Mouse (Mus musculus) spleen, adult 2 months (tissue): Measurements from ENCODE around the gene Tiam1. TPM values are rescaled to one million over a fixed set of nuclear protein-coding genes. Genes with fewer than 3 reads are reported as not detected.

ENCODE experiments used
- DNase-seq, 2 experiments: peaks; one replicate each; pipeline versions ENCODE4 v3.0.0 to v3.0.0-alpha.2; 2012 to 2021; ENCODE audit warnings: low spot score in 2 of 2, low read depth in 1 of 2
- H3K27ac ChIP-seq: fragments of 200-500 bp; 2 replicates; pipeline ENCODE4 v1.5.1; 2012; ENCODE audit warnings: low read length, inconsistent platforms; ENCODE audit not compliant: insufficient read depth
- H3K27me3 ChIP-seq: fragments of 200-500 bp; 2 replicates; pipeline ENCODE4 v1.6.1; 2012; ENCODE audit warnings: mild to moderate bottlenecking, moderate library complexity, low read length, inconsistent platforms; ENCODE audit not compliant: control insufficient read depth, insufficient read depth
- H3K36me3 ChIP-seq: fragments of 200-500 bp; 2 replicates; pipeline ENCODE4 v1.6.1; 2012; ENCODE audit warnings: mild to moderate bottlenecking, low read length, inconsistent platforms; ENCODE audit not compliant: control insufficient read depth, insufficient read depth
- H3K4me1 ChIP-seq: fragments of 200-500 bp; 2 replicates; pipeline ENCODE4 v1.6.1; 2011; ENCODE audit warnings: inconsistent platforms; ENCODE audit not compliant: control insufficient read depth, insufficient read depth, insufficient read length
- H3K4me3 ChIP-seq: fragments of 200-500 bp; 2 replicates; pipeline ENCODE4 v1.5.1; 2011; ENCODE audit warnings: mild to moderate bottlenecking, inconsistent platforms; ENCODE audit not compliant: insufficient read depth, insufficient read length; ENCODE audit errors: extremely low read depth
- CTCF ChIP-seq: fragments of 200-500 bp; IDR thresholded peaks from 2 replicates; pipeline ENCODE4 v1.5.1; 2011; ENCODE audit warnings: mild to moderate bottlenecking, inconsistent platforms; ENCODE audit not compliant: insufficient read depth, insufficient read length, insufficient replicate concordance; ENCODE audit errors: extremely low read depth
- POLR2A ChIP-seq: fragments of 200-500 bp; IDR thresholded peaks from 2 replicates; pipeline ENCODE4 v1.6.1; 2011; ENCODE audit warnings: low read depth, low read length, inconsistent platforms
- WGBS: fragments of 180-500 bp; shearing (Covaris S2); methylation state at CpG from one replicate; pipeline ENCODE4 v1.1.7; 2018; 5-methylcytosine and 5-hydroxymethylcytosine counted together
- polyA plus RNA-seq: library from polyadenylated mRNA; depleted of rRNA; stranded (reverse); fragments of >200 nt; gene quantifications from 2 replicates; pipeline ENCODE4 v1.2.3, GENCODE M21; 2012

Tiam1 gene
- polyA plus RNA-seq, 1 experiment: 4.3 TPM

GRCm38 (mm10) chr16:89777450-89777849, 366.1 kb downstream of the Tiam1 start:
- no peaks in the 10 kb centered on the region for H3K27me3 ChIP-seq
- TF ChIP-seq CTCF (no peak), POLR2A (no peak)
- no peaks in the 10 kb centered on the region for H3K36me3 ChIP-seq
- no peak overlapping the region for H3K4me3 ChIP-seq
- H3K4me1 ChIP-seq: no peaks in the 10 kb centered on the region; the same call in 1 of the 2 replicates
- 90% methylated on average over 2 of the region's 2 CpGs for WGBS
- H3K27ac ChIP-seq: no peak overlapping the region
- DNase-seq: no peak

- DNase-seq: no peak
- TF ChIP-seq CTCF (no peak), POLR2A (no peak)
- H3K4me3 ChIP-seq: no peak overlapping the region
- no peaks in the 10 kb centered on the region for H3K27me3 ChIP-seq
- H3K36me3 ChIP-seq: no peaks in the 10 kb centered on the region
- no peaks in the 10 kb centered on the region; the same call in 1 of the 2 replicates for H3K4me1 ChIP-seq
- WGBS: 38% methylated on average over 10 of the region's 10 CpGs
- no peak overlapping the region for H3K27ac ChIP-seq
Observed at GRCm38 (mm10) chr16:89774553-89774913, 369.0 kb downstream of the Tiam1 start.

- peak; percentile 21 to 70 for DNase-seq
- Histone ChIP-seq H3K4me3 (peak overlapping the region; percentile 24; the same call in 1 of the 2 replicates), H3K27ac (no peak overlapping the region), H3K4me1 (no peaks in the 10 kb centered on the region; the same call in 1 of the 2 replicates), H3K27me3 (no peaks in the 10 kb centered on the region), H3K36me3 (no peaks in the 10 kb centered on the region)
- TF ChIP-seq CTCF: peak; percentile 89
- TF ChIP-seq POLR2A: no peak
- 13% methylated on average over 30 of the region's 30 CpGs for WGBS
Observed at GRCm38 (mm10) chr16:89773657-89774552, 369.7 kb downstream of the Tiam1 start.

GRCm38 (mm10) chr16:89765919-89766318, 377.6 kb downstream of the Tiam1 start:
- H3K27ac ChIP-seq: no peak overlapping the region
- WGBS: 83% methylated on average over 11 of the region's 11 CpGs
- no peak for DNase-seq
- H3K27me3 ChIP-seq: no peaks in the 10 kb centered on the region
- no peaks in the 10 kb centered on the region for H3K4me1 ChIP-seq
- no peak overlapping the region for H3K4me3 ChIP-seq
- no peak for TF ChIP-seq POLR2A
- TF ChIP-seq CTCF: no peak
- no peaks in the 10 kb centered on the region for H3K36me3 ChIP-seq

- Histone ChIP-seq H3K4me1 (no peaks in the 10 kb centered on the region), H3K27ac (no peak overlapping the region), H3K36me3 (no peaks in the 10 kb centered on the region), H3K27me3 (no peaks in the 10 kb centered on the region), H3K4me3 (no peak overlapping the region)
- 13% methylated on average over 8 of the region's 8 CpGs for whole genome bisulfite sequencing
- DNase-seq: no peak
- no peak for TF ChIP-seq POLR2A
- TF ChIP-seq CTCF: no peak
Observed at GRCm38 (mm10) chr16:89765470-89765869, 378.1 kb downstream of the Tiam1 start.

- WGBS: 35% methylated on average over 2 of the region's 2 CpGs
- H3K27ac ChIP-seq: no peak overlapping the region
- TF ChIP-seq POLR2A: no peak
- TF ChIP-seq CTCF: no peak
- H3K36me3 ChIP-seq: no peaks in the 10 kb centered on the region
- H3K4me1 ChIP-seq: no peaks in the 10 kb centered on the region
- no peaks in the 10 kb centered on the region for H3K27me3 ChIP-seq
- no peak for DNase-seq
- no peak overlapping the region for H3K4me3 ChIP-seq
Observed at GRCm38 (mm10) chr16:89763812-89764211, 379.8 kb downstream of the Tiam1 start.

GRCm38 (mm10) chr16:89762523-89762922, 381.0 kb downstream of the Tiam1 start:
- no peak for DNase-seq
- TF ChIP-seq CTCF (no peak), POLR2A (no peak)
- Histone ChIP-seq H3K4me3 (no peak overlapping the region), H3K27ac (no peak overlapping the region), H3K27me3 (no peaks in the 10 kb centered on the region), H3K36me3 (no peaks in the 10 kb centered on the region), H3K4me1 (no peaks in the 10 kb centered on the region)
- WGBS: 85% methylated on average over 10 of the region's 10 CpGs
